Mouse (Mus musculus): ENCODE measurements around the gene Brinp3.

The Brinp3 gene

GRCm38 (mm10) chr1:146799986-146800553 is 305.5 kb downstream of the Brinp3 start:
- no peak for DNase-seq (ENCODE audit: low read depth)

- DNase-seq (ENCODE audit: low read depth): no peak
Measured at GRCm38 (mm10) chr1:146801821-146802220, 307.3 kb downstream of the Brinp3 start.

DNA sequence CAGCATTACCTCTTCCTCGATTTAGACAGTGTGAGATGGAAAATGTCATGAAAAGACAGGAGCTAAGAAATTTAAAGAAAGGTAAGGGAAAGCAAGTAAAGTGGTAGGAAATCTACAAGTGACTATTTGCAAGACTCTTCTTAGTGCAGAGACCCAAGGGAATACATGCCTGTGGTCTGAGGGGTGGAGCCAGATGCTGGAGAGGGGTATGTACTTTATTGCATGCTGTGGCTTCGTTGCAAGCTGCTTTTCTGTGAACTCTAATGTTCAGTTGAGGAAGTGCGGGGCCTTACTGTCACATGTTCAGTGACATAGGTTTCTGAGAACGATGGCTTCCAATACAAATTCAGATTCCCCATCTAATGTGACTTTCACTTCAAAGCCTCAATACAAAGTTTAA is 313.2 kb downstream of the Brinp3 start:
- DNase-seq (ENCODE audit: low read depth): no peak

- no peak for DNase-seq (ENCODE audit: low read depth)
Measured at GRCm38 (mm10) chr1:146833888-146834287, 339.3 kb downstream of the Brinp3 start.

- DNase-seq (ENCODE audit: low read depth): no peak
Measured at GRCm38 (mm10) chr1:146844087-146844486, 349.5 kb downstream of the Brinp3 start.

DNA sequence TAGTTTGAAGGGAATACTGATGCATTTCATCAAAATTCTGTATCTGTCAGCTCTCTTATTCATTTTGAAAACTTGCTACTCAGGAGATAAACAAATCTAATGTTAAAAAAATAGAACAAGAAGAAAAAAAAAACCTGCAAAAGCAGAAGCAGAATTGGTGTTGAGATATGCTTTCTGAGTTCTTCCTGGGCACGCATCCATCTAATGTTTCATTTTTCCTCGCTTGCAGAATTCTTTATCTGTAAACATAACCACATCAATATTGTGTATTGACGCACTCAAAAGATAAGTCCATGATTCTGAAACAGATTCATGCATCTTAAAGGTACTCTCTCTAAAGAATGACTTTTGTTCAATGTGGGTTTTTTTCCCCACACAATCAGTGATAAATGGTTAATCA is 354.3 kb downstream of the Brinp3 start:
- no peak for DNase-seq (ENCODE audit: low read depth)

- DNase-seq (ENCODE audit: low read depth): no peak
Measured at GRCm38 (mm10) chr1:146850147-146850546, 355.6 kb downstream of the Brinp3 start.

DNA sequence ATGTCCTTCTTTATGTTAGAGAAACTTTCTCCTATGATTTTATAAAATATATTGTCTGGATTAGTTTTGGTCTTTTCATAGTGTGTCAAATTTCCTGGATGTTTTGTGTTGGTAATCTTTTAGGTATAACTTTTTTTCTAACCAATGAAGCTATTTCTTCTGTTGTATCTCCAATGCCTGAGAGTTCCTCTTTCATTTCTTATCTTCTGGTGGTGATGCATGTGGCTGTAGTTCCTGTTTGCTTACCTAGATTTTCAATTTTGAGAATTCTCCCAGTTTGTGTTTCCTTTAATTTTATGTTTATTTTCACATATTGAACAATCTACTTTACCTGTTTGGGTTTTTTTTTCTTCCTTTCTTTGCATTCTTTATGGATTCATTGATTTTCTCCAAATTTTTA is 404.1 kb downstream of the Brinp3 start:
- DNase-seq (ENCODE audit: low read depth): no peak

DNA sequence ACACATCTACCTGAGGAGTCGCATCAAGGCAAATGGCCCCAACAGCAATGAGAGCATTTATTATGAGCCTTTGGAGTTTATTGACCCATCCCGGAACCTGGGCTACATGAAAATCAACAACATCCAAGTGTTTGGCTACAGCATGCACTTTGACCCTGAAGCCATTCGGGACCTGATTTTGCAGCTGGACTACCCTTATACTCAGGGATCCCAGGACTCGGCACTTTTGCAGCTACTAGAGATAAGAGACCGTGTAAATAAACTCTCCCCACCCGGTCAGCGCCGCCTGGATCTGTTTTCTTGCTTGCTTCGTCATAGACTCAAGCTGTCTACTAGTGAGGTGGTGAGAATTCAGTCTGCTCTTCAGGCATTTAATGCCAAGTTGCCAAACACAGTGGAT is 407.1 kb downstream of the Brinp3 start:
- no peak for DNase-seq (ENCODE audit: low read depth)

DNA sequence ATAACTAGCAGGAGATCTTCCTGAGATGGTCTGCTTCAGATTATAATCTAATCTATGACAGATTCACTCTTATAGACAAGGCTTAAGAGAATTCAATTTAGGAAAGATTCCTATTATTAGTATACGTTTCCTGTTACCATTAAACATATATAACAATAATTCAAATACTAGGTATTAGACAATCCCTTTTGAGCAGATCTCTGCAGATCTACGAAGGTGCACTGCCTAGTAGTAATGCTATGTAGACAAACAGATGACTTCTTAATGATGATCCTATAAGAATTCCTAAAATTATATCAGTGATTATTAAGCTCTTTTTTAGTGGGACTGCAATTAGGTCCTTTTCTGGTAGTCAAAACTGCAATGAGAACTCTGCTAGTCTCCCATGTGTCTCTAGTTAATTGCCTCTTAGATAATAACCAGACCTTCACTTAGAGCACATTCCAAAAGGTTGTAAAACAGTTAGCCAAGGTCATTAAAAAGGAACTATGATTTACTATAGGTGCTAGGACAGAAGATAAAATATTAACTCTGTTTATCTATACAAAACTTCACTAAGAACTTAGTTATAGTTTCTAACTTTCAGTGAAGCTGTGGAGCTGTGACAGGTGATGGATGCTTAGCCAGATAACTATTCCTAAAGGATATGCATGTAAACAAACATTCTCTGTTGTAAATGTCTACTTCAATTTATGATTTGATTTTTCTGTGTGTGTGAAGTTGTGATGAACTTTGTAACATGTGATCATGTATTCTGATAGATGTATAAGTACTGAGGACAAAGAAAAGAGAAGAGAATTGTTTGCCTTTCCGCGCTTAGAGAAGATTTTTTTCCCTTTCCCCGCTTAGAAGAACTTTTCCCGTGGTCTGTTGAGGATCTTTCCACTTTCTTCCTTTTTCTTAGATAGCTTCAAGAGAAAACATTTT is 445.2 kb downstream of the Brinp3 start:
- DNase-seq (ENCODE audit: low read depth): no peak
